Mouse (Mus musculus) mesoderm, embryonic 11.5 days (tissue): ENCODE measurements around the gene Mindy2.
"Not testable (repeated sequence)": the region's sequence is repeated elsewhere in the genome, so short reads cannot be mapped to it uniquely, and the experiment has no call there.

Experiments
- DNase-seq: peaks from one replicate; pipeline ENCODE4 v3.0.0-alpha.2; 2012; ENCODE audit warnings: low read depth, low spot score

The Mindy2 gene

GRCm38 (mm10) chr9:70584641-70585040 lies 72.3 kb downstream of the Mindy2 start:
- DNase-seq: no peak

- DNase-seq: no peak
These were observed 76.0 kb downstream of the Mindy2 start for GRCm38 (mm10) chr9:70580956-70581355.

- no peak for DNase-seq
These were observed 78.9 kb downstream of the Mindy2 start for GRCm38 (mm10) chr9:70578123-70578522.

- DNase-seq: no peak
These were observed 86.6 kb downstream of the Mindy2 start for GRCm38 (mm10) chr9:70570351-70570750.

GRCm38 (mm10) chr9:70567651-70568050 lies 89.3 kb downstream of the Mindy2 start:
- no peak for DNase-seq

- DNase-seq: no peak
These were observed 94.1 kb downstream of the Mindy2 start for GRCm38 (mm10) chr9:70562825-70563224.

- DNase-seq: no peak
These were observed 100.2 kb downstream of the Mindy2 start for GRCm38 (mm10) chr9:70556796-70557195.

GRCm38 (mm10) chr9:70555431-70555830 lies 101.5 kb downstream of the Mindy2 start:
- DNase-seq: no peak

GRCm38 (mm10) chr9:70552233-70552632 lies 104.7 kb downstream of the Mindy2 start:
- not testable (repeated sequence) for DNase-seq

- no peak for DNase-seq
These were observed 105.5 kb downstream of the Mindy2 start for GRCm38 (mm10) chr9:70551524-70551923.
